Mouse (Mus musculus) cortical plate, adult 2 months (tissue): Measurements from ENCODE around the gene Sema4c.

Experiments used
- CTCF ChIP-seq: fragments of 200-500 bp; IDR thresholded peaks from 2 replicates; pipeline ENCODE4 v1.5.1; 2011; ENCODE audit warnings: mild to moderate bottlenecking, control low read depth, low read length; ENCODE audit not compliant: insufficient read depth; ENCODE audit errors: extremely low read depth
- POLR2A ChIP-seq: fragments of 200-500 bp; IDR thresholded peaks from 2 replicates; pipeline ENCODE4 v1.6.1; 2011; ENCODE audit warnings: mild to moderate bottlenecking, low read length, control low read depth; ENCODE audit not compliant: insufficient read depth; ENCODE audit errors: extremely low read depth

GRCm38 (mm10) chr1:36581260-36581659, 23.1 kb upstream of the Sema4c start:
- TF ChIP-seq CTCF (no peak), POLR2A (no peak)
